Mouse (Mus musculus) thymus, adult 2 months (tissue): ENCODE data around the gene Nkiras2. TPM values are rescaled to one million over a fixed set of nuclear protein-coding genes. Genes with fewer than 3 reads are reported as not detected.
A peak's percentile ranks its signal among the peaks of the same experiment; 100 is the strongest.

Experiments used
- DNase-seq: peaks from one replicate; pipeline ENCODE4 v3.0.0; 2021
- H3K27ac ChIP-seq: fragments of 200-500 bp; 2 replicates; pipeline ENCODE4 v1.5.1; 2012; ENCODE audit warnings: low read length, control low read depth; ENCODE audit not compliant: control insufficient read depth, insufficient read depth
- H3K27me3 ChIP-seq: fragments of 200-500 bp; 2 replicates; pipeline ENCODE4 v1.6.1; 2012; ENCODE audit warnings: mild to moderate bottlenecking, low read length, moderate library complexity, mixed read lengths; ENCODE audit not compliant: control insufficient read depth, insufficient read depth
- H3K36me3 ChIP-seq: fragments of 200-500 bp; 2 replicates; pipeline ENCODE4 v1.6.1; 2012; ENCODE audit warnings: mild to moderate bottlenecking, low read length, moderate library complexity; ENCODE audit not compliant: control insufficient read depth, insufficient read depth
- H3K4me1 ChIP-seq: fragments of 200-500 bp; replicated peaks from 2 replicates; pipeline ENCODE4 v1.6.1; 2012; ENCODE audit warnings: low read length; ENCODE audit not compliant: control insufficient read depth, insufficient read depth
- H3K4me3 ChIP-seq: fragments of 200-500 bp; 2 replicates; pipeline ENCODE4 v1.5.1; 2012; ENCODE audit warnings: mild to moderate bottlenecking, low read length, control low read depth, moderate library complexity; ENCODE audit not compliant: control insufficient read depth, insufficient read depth
- CTCF ChIP-seq: fragments of 200-500 bp; IDR thresholded peaks from 2 replicates; pipeline ENCODE4 v1.5.1; 2012; ENCODE audit warnings: mild to moderate bottlenecking, control low read depth, low read length, moderate library complexity, borderline replicate concordance; ENCODE audit not compliant: control insufficient read depth, poor library complexity, insufficient read depth; ENCODE audit errors: extremely low read depth
- POLR2A ChIP-seq: fragments of 200-500 bp; IDR thresholded peaks from 2 replicates; pipeline ENCODE4 v1.6.1; 2012; ENCODE audit warnings: mild to moderate bottlenecking, low read length, control low read depth, moderate library complexity; ENCODE audit not compliant: control insufficient read depth, poor library complexity, insufficient read depth; ENCODE audit errors: extremely low read depth
- WGBS: fragments of 180-500 bp; shearing (Covaris S2); methylation state at CpG from one replicate; pipeline ENCODE4 v1.1.7; 2018; 5-methylcytosine and 5-hydroxymethylcytosine counted together
- polyA plus RNA-seq: library from polyadenylated mRNA; depleted of rRNA; stranded (reverse); fragments of >200 nt; gene quantifications from 2 replicates; pipeline ENCODE4 v1.2.3, GENCODE M21; 2012; rRNA removed

Nkiras2 gene
- 64.6 and 68.4 TPM in 2 replicates for polyA plus RNA-seq

DNA sequence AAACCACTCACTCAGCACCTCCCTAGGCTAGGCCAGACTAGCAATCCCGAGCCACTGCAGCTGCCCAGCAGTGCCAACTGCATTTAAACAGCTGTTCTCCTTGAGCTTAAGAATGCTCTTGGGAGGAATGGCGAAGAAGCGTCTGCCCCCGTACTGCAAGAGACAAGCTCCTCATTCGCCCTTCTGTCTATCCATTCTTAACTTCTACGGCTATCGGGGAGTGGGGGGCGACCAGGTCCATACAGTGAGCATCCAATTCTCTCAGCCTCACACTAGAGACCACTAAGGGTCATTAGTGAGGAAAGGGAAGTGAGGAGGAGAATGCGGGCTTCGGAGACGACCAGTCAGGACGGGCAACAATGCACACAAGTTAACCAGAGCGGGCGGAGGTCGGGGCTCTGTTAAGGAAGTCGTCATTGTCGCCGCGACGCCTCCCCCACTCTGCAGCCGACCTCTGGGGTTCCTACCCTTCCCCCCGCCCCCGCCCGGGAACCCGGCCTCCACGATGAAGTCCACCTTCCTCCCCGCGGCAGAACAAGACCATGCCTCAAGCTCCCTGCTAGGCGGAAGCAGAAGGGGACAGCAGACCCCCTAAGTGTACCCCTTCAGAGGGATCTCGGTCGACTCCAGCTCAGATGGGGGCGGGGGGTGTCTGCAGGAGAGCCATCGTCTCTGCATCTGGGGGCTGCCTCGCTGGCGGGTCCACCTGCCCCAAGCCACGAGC lies at the start of gene Nkiras2:
Nkiras2 (plus strand) TSS at position 484 of the 724 bp plus-strand sequence.
- Histone ChIP-seq H3K27me3 (no peaks in the 10 kb centered on the region), H3K4me3 (peak within 1 kb of the TSS; percentile 62), H3K27ac (peak within 1 kb of the TSS; percentile 78), H3K36me3 (no peaks in the 10 kb centered on the region), H3K4me1 (peaks cover 11% of the 10 kb centered on the region)
- WGBS = under 1% methylated on average over 36 of the region's 36 CpGs
- DNase-seq = peak; percentile 80
- TF ChIP-seq POLR2A (peak; percentile 34; the same call in 1 of the 2 replicates), CTCF (no peak)

DNA sequence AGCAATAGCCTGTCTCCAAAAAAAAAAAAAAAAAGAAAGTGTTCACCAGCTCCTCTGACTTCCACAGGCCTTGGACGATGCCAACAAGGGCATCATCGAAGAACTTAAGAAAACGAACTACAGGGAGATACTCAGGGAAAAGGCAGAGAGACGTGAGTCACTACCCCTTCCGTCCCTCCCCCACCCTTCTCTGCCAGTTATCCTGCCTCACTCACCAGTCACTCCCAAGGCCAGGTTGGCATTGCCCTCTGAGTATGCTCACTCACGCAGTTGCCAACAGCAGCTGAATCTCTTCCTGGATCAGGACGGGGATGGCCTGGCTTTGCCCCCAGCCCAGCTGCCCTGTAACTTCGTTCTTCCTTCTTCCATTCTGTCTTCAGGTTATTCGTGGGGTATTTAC lies 49.3 kb upstream of the Nkiras2 start:
- Histone ChIP-seq H3K4me1 (peaks cover 22% of the 10 kb centered on the region), H3K4me3 (no peak overlapping the region), H3K36me3 (no peaks in the 10 kb centered on the region), H3K27me3 (no peaks in the 10 kb centered on the region), H3K27ac (no peak overlapping the region)
- TF ChIP-seq POLR2A = no peak
- no peak for TF ChIP-seq CTCF
- DNase-seq = no peak
- 74% methylated on average over 9 of the region's 9 CpGs for WGBS

DNA sequence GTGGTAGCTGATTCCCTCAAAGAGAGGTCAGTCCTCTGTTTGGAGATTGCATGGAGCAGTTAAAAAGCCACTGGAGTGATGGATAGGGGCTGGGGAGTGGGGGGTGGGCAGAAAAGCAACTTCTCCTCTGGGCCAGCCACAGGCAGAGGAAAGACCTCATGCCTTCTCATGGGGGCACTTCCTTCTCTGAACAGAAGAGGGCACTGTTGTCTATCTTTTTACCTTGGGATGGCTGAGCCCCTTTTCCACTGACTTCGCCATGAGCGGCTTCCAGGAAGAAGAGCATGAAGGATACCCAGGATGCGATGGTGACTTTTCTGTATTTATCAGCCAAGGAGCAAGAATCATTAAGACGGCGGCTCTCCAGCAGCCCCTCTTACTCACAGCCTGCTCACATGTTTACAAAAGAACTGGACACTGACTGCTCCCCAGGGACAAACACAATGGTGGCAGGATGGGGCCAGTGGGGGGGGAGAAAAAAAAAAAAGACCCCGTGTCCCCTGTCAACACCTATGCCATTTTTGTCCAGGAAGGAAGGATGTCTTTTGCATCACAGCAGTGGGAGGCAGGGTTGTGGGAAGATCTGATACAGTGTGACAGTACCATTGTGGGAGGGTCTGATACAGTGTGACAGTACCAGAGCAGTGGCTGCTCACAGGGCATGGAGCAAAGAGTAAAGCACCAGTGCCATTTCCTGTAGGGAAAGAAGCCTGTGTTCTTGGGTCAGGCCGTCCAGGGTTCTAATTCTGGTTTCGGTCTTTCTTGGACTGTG lies 48.4 kb upstream of the Nkiras2 start:
- Histone ChIP-seq H3K4me1 (peaks cover 25% of the 10 kb centered on the region), H3K27ac (no peak overlapping the region), H3K36me3 (no peaks in the 10 kb centered on the region), H3K27me3 (no peaks in the 10 kb centered on the region), H3K4me3 (peak overlapping the region; percentile 32)
- peak; percentile 76 for DNase-seq
- WGBS = 11% methylated on average over 8 of the region's 8 CpGs
- TF ChIP-seq POLR2A = no peak
- peak; percentile 35; the same call in 1 of the 2 replicates for TF ChIP-seq CTCF

- no peak for TF ChIP-seq CTCF
- no peak for TF ChIP-seq POLR2A
- H3K4me1 ChIP-seq = peaks cover 30% of the 10 kb centered on the region
- DNase-seq = no peak
- no peaks in the 10 kb centered on the region for H3K27me3 ChIP-seq
- peak overlapping the region; percentile 32 for H3K4me3 ChIP-seq
- 14% methylated on average over 16 of the region's 16 CpGs for WGBS
- H3K27ac ChIP-seq = no peak overlapping the region
- H3K36me3 ChIP-seq = no peaks in the 10 kb centered on the region
These were observed 47.9 kb upstream of the Nkiras2 start for GRCm38 (mm10) chr11:100571202-100571567.

DNA sequence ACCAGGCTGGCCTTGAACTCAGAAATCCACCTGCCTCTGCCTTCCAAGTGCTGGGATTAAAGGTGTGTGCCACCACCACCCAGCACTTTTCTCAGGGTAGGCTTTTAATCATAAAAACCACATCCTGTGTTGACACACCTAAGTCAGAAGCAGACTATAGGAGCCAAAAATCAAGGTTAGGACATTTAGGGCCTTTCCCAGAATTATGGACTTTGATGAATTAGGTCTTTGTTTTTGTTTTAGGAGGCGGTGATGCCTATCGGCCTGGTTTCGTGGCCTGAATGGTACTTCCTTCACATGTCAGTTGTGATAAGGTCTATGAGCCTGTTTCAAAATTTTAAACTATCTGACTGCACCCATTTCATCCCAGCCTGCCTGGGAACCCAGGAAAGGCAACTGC lies 44.9 kb upstream of the Nkiras2 start:
- H3K4me1 ChIP-seq = peaks cover 55% of the 10 kb centered on the region
- DNase-seq = no peak
- 51% methylated on average over 3 of the region's 3 CpGs for WGBS
- TF ChIP-seq CTCF (no peak), POLR2A (no peak)
- no peaks in the 10 kb centered on the region for H3K27me3 ChIP-seq
- H3K36me3 ChIP-seq = peaks cover 10% of the 10 kb centered on the region
- H3K4me3 ChIP-seq = peak overlapping the region; percentile 63; the same call in 1 of the 2 replicates
- H3K27ac ChIP-seq = peak overlapping the region; percentile 92

DNA sequence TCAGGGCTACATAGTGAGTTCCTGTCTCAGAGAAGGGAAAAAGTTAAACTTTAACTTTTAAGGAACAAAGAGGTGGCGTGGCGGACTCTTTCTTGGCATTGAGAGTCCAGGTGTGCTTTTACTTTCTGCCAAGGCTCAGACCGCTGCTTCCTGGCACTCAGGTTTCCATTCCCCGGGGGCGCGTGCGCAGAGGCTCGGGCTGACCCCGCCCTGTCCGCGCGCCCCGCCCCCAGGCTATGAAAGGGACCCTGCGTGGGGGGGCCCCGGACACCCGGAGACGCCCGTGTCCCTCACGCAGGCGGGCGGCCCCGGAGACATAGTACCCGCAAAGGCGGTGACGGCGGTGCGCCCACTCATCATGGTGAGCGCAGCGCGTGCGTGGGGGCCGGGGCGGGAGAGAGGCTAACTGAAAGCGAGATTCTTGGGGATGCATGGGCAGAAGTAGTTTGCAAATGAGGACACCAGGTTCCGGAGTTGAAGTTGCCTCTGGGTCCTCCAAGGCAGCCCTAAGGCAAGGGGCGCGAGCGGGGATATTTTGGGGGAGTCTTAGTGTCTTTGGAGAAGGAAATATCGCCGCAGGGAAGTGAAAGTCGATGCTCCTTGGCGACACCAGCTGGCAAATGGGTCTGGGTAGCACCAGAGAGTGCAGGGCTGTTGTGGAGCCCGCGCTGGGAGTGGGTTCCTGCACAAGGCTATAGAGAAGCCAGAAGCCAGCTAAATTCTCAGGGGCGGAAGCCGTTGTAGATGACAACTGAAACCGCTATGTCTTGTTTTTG lies 44.1 kb upstream of the Nkiras2 start, which contains the start of gene Cnp:
Cnp (plus strand) TSS at position 197 of the 776 bp plus-strand sequence.
- peak; percentile 89 for DNase-seq
- Histone ChIP-seq H3K27ac (peak within 1 kb of the TSS; percentile 94), H3K36me3 (peaks cover 13% of the 10 kb centered on the region), H3K4me1 (peaks cover 62% of the 10 kb centered on the region), H3K27me3 (no peaks in the 10 kb centered on the region), H3K4me3 (peak within 1 kb of the TSS; percentile 63)
- WGBS = under 1% methylated on average over 47 of the region's 47 CpGs
- no peak for TF ChIP-seq CTCF
- peak; percentile 99 for TF ChIP-seq POLR2A
